Mouse (Mus musculus) limb, embryonic 13.5 days (tissue): ENCODE measurements around the gene Atp10a. TPM values are rescaled to one million over a fixed set of nuclear protein-coding genes. Genes with fewer than 3 reads are reported as not detected.
"Not testable (repeated sequence)": the region's sequence is repeated elsewhere in the genome, so short reads cannot be mapped to it uniquely, and the experiment has no call there.

Experiments used
- ATAC-seq: fragments of 200-750 bp; cut with Nextera tagmentation; 2 replicates; pipeline ENCODE4 v1.8.0; 2017; ENCODE audit warnings: low read depth, moderate number of reproducible peaks, moderate TSS enrichment; ENCODE audit not compliant: low FRiP score
- H3K27ac ChIP-seq: fragments of 300-500 bp; sonication (generic); 2 replicates; pipeline ENCODE4 v1.5.1; 2015; ENCODE audit warnings: inconsistent platforms, mild to moderate bottlenecking, moderate library complexity
- H3K27me3 ChIP-seq: fragments of 300-500 bp; sonication (generic); 2 replicates; pipeline ENCODE4 v1.6.1; 2015; ENCODE audit warnings: mild to moderate bottlenecking, inconsistent platforms
- H3K36me3 ChIP-seq: fragments of 300-500 bp; sonication (generic); 2 replicates; pipeline ENCODE4 v1.6.1; 2015; ENCODE audit warnings: inconsistent platforms, mild to moderate bottlenecking, moderate library complexity
- H3K4me1 ChIP-seq: fragments of 300-500 bp; sonication (generic); 2 replicates; pipeline ENCODE4 v1.6.1; 2015; ENCODE audit warnings: inconsistent platforms
- H3K4me2 ChIP-seq: fragments of 300-500 bp; sonication (generic); replicated peaks from 2 replicates; pipeline ENCODE4 v1.6.1; 2015; ENCODE audit warnings: inconsistent platforms, mild to moderate bottlenecking, moderate library complexity
- H3K4me3 ChIP-seq: fragments of 300-500 bp; sonication (generic); 2 replicates; pipeline ENCODE4 v1.5.1; 2015; ENCODE audit warnings: moderate library complexity, mild to moderate bottlenecking, inconsistent platforms
- H3K9ac ChIP-seq: fragments of 300-500 bp; sonication (generic); 2 replicates; pipeline ENCODE4 v1.6.1; 2015; ENCODE audit warnings: mild to moderate bottlenecking, inconsistent platforms
- H3K9me3 ChIP-seq: fragments of 300-500 bp; sonication (generic); 2 replicates; pipeline ENCODE4 v1.6.1; 2016; ENCODE audit warnings: inconsistent platforms
- WGBS: fragments of 180-500 bp; shearing (Covaris S2); methylation state at CpG from one replicate; pipeline ENCODE4 v1.1.7; 2015; 5-methylcytosine and 5-hydroxymethylcytosine counted together
- polyA plus RNA-seq: library from polyadenylated mRNA; unstranded; fragments of >200 nt; fragmentation: Nextera tagmentation; extraction: Ambion mirVana; gene quantifications from 2 replicates; pipeline ENCODE4 v1.2.1, GENCODE M21; 2015

Gene Atp10a
- polyA plus RNA-seq, 1 experiment from 2014 or later, result 2.5 TPM

- H3K27ac ChIP-seq, result no peak overlapping the region
- H3K9me3 ChIP-seq, result no peaks in the 10 kb centered on the region
- no peaks in the 10 kb centered on the region for H3K27me3 ChIP-seq
- 82% methylated on average over 5 of the region's 5 CpGs for WGBS
- no peak overlapping the region for H3K4me2 ChIP-seq
- H3K36me3 ChIP-seq, result peaks cover 12% of the 10 kb centered on the region
- H3K9ac ChIP-seq, result no peak overlapping the region
- ATAC-seq, result no peak
- H3K4me3 ChIP-seq, result no peak overlapping the region
- H3K4me1 ChIP-seq, result peaks cover 7% of the 10 kb centered on the region
Observed at GRCm38 (mm10) chr7:58829111-58829510, 173.1 kb downstream of the Atp10a start.

DNA sequence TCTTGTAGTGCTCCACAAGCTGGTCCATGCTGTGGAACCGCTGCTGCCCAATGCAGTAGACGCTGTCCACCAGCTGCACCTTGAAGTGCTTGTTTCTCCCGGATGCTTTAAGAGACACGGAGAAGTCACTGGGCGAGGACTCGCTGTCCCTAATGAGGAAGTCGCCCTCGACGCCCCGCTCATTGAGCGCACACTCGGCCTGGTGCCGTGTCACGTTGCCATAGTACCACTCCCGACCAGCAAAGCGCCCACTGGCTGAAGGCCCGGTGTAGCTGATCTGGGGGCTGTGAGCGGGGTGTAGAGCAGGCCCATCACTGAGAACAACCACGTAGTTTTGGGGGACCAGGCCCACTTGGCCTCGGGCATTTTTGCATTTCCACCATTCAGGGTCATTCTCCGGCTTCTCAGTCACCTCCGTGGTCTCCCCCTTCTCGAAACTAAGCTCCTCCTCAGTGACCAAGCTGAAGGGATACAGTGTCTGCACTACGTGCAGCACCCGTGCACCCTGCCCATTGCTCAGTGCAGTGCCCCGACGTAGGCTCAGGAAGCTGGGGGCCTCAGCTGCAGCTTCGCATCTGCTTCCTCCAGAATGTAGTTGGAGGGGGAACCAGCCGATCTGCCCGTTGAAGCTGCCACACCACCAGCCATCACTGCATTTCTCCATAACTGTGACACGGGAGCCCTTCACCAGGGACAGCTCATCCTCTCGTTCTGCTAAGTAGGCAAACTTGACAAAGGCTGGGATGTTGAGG, 181.1 kb downstream of the Atp10a start:
- not testable (repeated sequence) for H3K9me3 ChIP-seq, H3K27me3 ChIP-seq, H3K4me3 ChIP-seq, H3K27ac ChIP-seq, ATAC-seq, H3K4me1 ChIP-seq, H3K4me2 ChIP-seq, H3K9ac ChIP-seq, H3K36me3 ChIP-seq
- WGBS, result 93% methylated on average over 32 of the region's 32 CpGs

DNA sequence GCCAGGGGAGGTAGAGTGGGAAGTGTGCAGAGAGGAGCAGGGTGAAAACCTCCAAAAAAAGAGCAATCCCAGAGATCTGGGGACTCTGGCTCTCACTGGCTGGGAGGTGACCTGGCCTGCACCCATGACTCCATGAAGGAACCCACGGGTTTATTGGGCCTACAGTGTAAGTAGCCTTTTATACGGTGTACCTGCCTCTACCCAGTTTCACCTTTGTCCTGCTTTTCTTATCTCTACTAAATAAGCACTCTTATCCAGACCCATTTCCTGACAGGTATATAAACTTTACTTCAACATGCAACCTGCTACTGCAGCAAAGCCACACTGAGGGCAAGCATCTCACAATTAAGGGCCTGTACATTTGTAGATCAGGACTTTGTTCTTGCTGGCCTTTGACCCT, 184.4 kb downstream of the Atp10a start:
- no peaks in the 10 kb centered on the region for H3K36me3 ChIP-seq
- ATAC-seq, result no peak
- H3K4me2 ChIP-seq, result no peak overlapping the region
- 76% methylated on average over 2 of the region's 2 CpGs for WGBS
- H3K9me3 ChIP-seq, result no peaks in the 10 kb centered on the region
- no peak overlapping the region for H3K9ac ChIP-seq
- H3K4me3 ChIP-seq, result no peak overlapping the region
- H3K27ac ChIP-seq, result peak overlapping the region; percentile 44; the same call in 1 of the 2 replicates
- H3K27me3 ChIP-seq, result no peaks in the 10 kb centered on the region
- peaks cover 25% of the 10 kb centered on the region for H3K4me1 ChIP-seq

GRCm38 (mm10) chr7:58841066-58841465, 185.1 kb downstream of the Atp10a start:
- H3K27me3 ChIP-seq, result no peaks in the 10 kb centered on the region
- H3K9ac ChIP-seq, result no peak overlapping the region
- no peaks in the 10 kb centered on the region for H3K36me3 ChIP-seq
- ATAC-seq, result no peak
- H3K4me2 ChIP-seq, result no peak overlapping the region
- H3K27ac ChIP-seq, result 0 out of 2 replicates have a peak overlapping the region, but pooled peaks have one; percentile 44
- 83% methylated on average over 1 of the region's 1 CpGs for WGBS
- no peaks in the 10 kb centered on the region for H3K9me3 ChIP-seq
- H3K4me1 ChIP-seq, result peaks cover 25% of the 10 kb centered on the region
- no peak overlapping the region for H3K4me3 ChIP-seq

- no peak overlapping the region for H3K9ac ChIP-seq
- no peak overlapping the region for H3K4me3 ChIP-seq
- no peaks in the 10 kb centered on the region for H3K36me3 ChIP-seq
- H3K4me2 ChIP-seq, result no peak overlapping the region; the same call in 1 of the 2 replicates
- WGBS, result 12% methylated on average over 3 of the region's 3 CpGs
- H3K27me3 ChIP-seq, result no peaks in the 10 kb centered on the region
- H3K27ac ChIP-seq, result peak overlapping the region; percentile 52; the same call in 1 of the 2 replicates
- ATAC-seq, result peak; percentile 66
- peaks cover 25% of the 10 kb centered on the region for H3K4me1 ChIP-seq
- H3K9me3 ChIP-seq, result no peaks in the 10 kb centered on the region
Observed at GRCm38 (mm10) chr7:58842818-58843217, 186.9 kb downstream of the Atp10a start.

- H3K4me2 ChIP-seq, result peak overlapping the region; percentile 51
- peak overlapping the region; percentile 48; the same call in 1 of the 2 replicates for H3K9ac ChIP-seq
- peak overlapping the region; percentile 70; the same call in 1 of the 2 replicates for H3K27ac ChIP-seq
- H3K27me3 ChIP-seq, result no peaks in the 10 kb centered on the region
- no peaks in the 10 kb centered on the region for H3K36me3 ChIP-seq
- no peak overlapping the region for H3K4me3 ChIP-seq
- ATAC-seq, result peak; percentile 90
- no peaks in the 10 kb centered on the region for H3K9me3 ChIP-seq
- WGBS, result 6% methylated on average over 9 of the region's 9 CpGs
- H3K4me1 ChIP-seq, result peaks cover 25% of the 10 kb centered on the region
Observed at GRCm38 (mm10) chr7:58843767-58844445, 187.9 kb downstream of the Atp10a start.

GRCm38 (mm10) chr7:58844449-58844848, 188.5 kb downstream of the Atp10a start:
- WGBS, result 43% methylated on average over 4 of the region's 4 CpGs
- no peaks in the 10 kb centered on the region for H3K36me3 ChIP-seq
- H3K4me2 ChIP-seq, result peak overlapping the region; percentile 51
- H3K4me3 ChIP-seq, result no peak overlapping the region
- ATAC-seq, result no peak
- H3K4me1 ChIP-seq, result peaks cover 25% of the 10 kb centered on the region
- no peaks in the 10 kb centered on the region for H3K27me3 ChIP-seq
- H3K27ac ChIP-seq, result peak overlapping the region; percentile 70; the same call in 1 of the 2 replicates
- H3K9me3 ChIP-seq, result no peaks in the 10 kb centered on the region
- peak overlapping the region; percentile 48; the same call in 1 of the 2 replicates for H3K9ac ChIP-seq

GRCm38 (mm10) chr7:58858921-58859320, 203.0 kb downstream of the Atp10a start:
- Histone ChIP-seq H3K9ac (no peak overlapping the region), H3K4me1 (no peaks in the 10 kb centered on the region), H3K27me3 (no peaks in the 10 kb centered on the region), H3K4me2 (no peak overlapping the region), H3K27ac (no peak overlapping the region), H3K4me3 (no peak overlapping the region), H3K9me3 (no peaks in the 10 kb centered on the region), H3K36me3 (no peaks in the 10 kb centered on the region)
- WGBS, result 91% methylated on average over 4 of the region's 4 CpGs
- no peak for ATAC-seq

GRCm38 (mm10) chr7:58863174-58863573, 207.2 kb downstream of the Atp10a start:
- no peak overlapping the region for H3K9ac ChIP-seq
- H3K4me2 ChIP-seq, result no peak overlapping the region
- no peaks in the 10 kb centered on the region for H3K9me3 ChIP-seq
- 86% methylated on average over 3 of the region's 3 CpGs for WGBS
- H3K4me3 ChIP-seq, result no peak overlapping the region
- no peak overlapping the region for H3K27ac ChIP-seq
- ATAC-seq, result no peak
- H3K4me1 ChIP-seq, result no peaks in the 10 kb centered on the region
- no peaks in the 10 kb centered on the region for H3K27me3 ChIP-seq
- no peaks in the 10 kb centered on the region for H3K36me3 ChIP-seq

DNA sequence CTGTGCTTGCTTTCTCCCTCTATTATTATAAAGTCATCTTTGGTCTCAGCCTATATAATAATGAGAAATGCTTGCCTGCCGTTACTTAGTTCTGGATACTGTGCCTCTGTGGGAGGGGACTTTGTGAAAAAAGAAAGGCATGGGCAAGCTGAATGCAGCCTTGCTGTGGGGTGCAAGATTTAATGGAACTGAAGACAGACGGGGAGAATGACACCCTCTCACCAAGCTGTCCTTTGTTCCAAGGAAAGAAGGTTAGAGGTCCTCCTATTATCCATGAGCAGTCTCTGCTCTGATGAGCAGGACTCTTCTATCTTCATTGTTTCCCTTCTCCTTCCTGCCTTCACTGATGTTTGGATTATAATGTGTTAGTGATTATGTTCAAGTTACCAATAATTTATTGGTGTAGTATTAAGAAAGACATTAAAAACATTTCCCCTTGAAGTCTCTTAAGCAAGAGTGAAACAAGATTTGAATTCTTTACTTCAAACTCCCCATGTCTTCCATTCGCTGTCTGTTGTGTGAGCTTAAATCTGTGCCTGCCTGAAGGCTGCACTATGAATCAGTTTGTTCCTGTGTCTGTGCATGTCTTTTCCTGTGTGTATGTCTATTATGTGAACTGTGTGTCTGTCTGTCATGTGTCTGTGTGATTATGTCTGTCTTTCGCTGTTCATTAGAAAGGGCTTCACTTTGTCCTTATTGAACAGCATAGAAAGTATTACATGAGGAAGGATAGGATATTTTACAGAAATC, 211.1 kb downstream of the Atp10a start:
- Histone ChIP-seq H3K27ac (no peak overlapping the region), H3K27me3 (no peaks in the 10 kb centered on the region), H3K36me3 (no peaks in the 10 kb centered on the region), H3K4me2 (no peak overlapping the region), H3K4me3 (no peak overlapping the region), H3K9me3 (no peaks in the 10 kb centered on the region), H3K4me1 (no peaks in the 10 kb centered on the region), H3K9ac (no peak overlapping the region)
- 77% methylated on average over 4 of the region's 4 CpGs for WGBS
- no peak for ATAC-seq

DNA sequence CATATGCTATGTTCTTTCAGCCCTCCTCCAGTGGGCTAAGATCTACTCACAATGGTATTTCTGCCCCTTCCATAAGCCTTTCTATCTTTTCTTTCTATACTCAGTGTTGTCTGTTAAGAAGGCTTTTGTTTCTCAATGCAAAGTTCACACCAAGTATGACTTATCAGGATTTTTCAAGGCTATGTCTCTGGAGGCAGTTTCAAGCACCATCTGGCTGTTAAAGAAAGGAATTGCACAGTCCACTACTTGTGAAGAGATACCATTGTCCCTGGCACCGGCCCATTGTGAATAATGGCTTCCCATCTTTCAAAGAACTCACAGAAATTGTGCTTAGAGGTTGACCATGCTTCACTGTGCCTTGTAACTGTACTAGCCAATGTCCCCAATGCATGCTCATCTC, 214.7 kb downstream of the Atp10a start:
- Histone ChIP-seq H3K27me3 (no peaks in the 10 kb centered on the region), H3K27ac (no peak overlapping the region), H3K4me3 (no peak overlapping the region), H3K9ac (no peak overlapping the region), H3K36me3 (no peaks in the 10 kb centered on the region), H3K4me2 (no peak overlapping the region), H3K9me3 (no peaks in the 10 kb centered on the region), H3K4me1 (no peaks in the 10 kb centered on the region)
- ATAC-seq, result no peak
- 74% methylated on average over 1 of the region's 1 CpGs for WGBS

- Histone ChIP-seq H3K4me2 (no peak overlapping the region), H3K4me1 (no peaks in the 10 kb centered on the region), H3K4me3 (no peak overlapping the region), H3K9ac (no peak overlapping the region), H3K27me3 (no peaks in the 10 kb centered on the region), H3K36me3 (no peaks in the 10 kb centered on the region), H3K27ac (no peak overlapping the region), H3K9me3 (no peaks in the 10 kb centered on the region)
- ATAC-seq, result no peak
- WGBS, result 91% methylated on average over 1 of the region's 1 CpGs
Observed at GRCm38 (mm10) chr7:58873676-58874075, 217.7 kb downstream of the Atp10a start.
